Mouse (Mus musculus): Measurements from ENCODE around the gene Gm49321. TPM values are rescaled to one million over a fixed set of nuclear protein-coding genes. Genes with fewer than 3 reads are reported as not detected.

The Gm49321 gene
- polyA plus RNA-seq, 1 experiment from 2014 or later, result 19.5 TPM

DNA sequence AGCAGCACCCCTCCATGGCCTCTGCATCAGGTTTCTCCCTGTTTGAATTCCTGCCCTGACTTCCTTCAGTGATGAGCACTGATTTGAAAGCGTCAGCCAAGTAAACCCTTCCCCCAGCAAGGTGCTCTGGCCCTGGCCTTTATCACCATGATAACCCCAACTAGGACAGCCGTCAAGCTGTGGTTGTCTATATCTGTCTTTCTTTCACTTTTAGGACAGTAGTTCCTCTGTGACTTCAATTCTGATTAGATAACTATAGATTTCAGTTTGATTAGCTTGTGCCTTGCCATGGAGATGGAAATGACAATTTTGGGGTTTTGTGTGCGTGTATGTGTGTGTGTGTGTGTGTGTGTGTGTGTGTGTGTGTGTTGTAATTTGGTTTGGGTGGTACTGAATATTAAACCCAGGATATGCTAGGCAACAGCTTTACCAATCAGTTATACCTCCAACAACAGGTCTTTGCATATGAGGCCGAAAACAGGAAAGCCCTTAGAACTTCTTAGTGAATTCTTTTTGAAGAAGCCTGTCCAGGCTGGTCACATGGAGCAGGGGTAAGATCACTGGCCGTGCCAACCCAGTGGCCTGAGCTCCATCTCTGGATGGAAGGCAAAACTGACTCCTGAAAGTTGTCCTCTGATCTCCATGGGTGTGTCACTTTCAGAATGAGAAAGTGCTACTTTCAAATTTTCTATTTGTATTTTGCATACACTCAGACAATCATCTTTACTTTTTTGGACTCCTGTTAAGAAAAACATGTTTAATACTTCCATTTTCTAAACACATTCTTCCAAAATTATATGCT, 33.1 kb upstream of the Gm49321 start:
- Histone ChIP-seq H3K27ac (ENCODE audit: low read depth, low read length) (no peak overlapping the region), H3K4me1 (replicated peaks; ENCODE audit: control insufficient read depth, insufficient read depth, low read length) (no peaks in the 10 kb centered on the region; the same call in 1 of the 2 replicates), H3K9me3 (ENCODE audit: control insufficient read depth, low read length) (no peaks in the 10 kb centered on the region), H3K27me3 (ENCODE audit: control insufficient read depth, insufficient read depth, low read length) (no peaks in the 10 kb centered on the region), H3K4me3 (ENCODE audit: low read depth, low read length) (no peak overlapping the region), H3K36me3 (ENCODE audit: control insufficient read depth, insufficient read depth, low read length) (no peaks in the 10 kb centered on the region), H3K9ac (ENCODE audit: low read length) (no peak overlapping the region), H3K4me2 (ENCODE audit: low read depth, low read length, severe bottlenecking) (no peak overlapping the region)
- DNase-seq (ENCODE audit: low spot score), result no peak
- 80% methylated on average over 5 of the region's 5 CpGs for WGBS
- no peak for ATAC-seq (replicated peaks; ENCODE audit: low FRiP score)

DNA sequence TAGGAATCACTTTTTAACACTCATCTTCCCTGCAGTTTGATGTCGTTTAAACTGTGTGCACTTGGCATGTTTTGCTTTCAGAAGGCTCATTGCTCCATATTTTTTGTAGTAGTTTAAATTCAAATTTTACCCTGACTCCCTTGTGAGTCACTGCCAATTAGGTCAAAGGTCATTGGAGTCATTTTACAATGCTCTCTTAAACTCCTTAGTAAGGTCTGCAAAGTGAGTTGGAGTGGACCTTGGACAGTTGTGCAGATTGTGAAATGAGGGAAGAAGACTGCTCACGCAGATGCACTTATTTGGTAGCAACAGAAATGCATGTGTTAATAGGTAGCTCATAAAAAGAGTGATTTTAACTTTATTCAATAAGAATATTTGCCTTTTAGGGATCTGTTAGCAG, 32.4 kb upstream of the Gm49321 start:
- Histone ChIP-seq H3K4me1 (replicated peaks; ENCODE audit: control insufficient read depth, insufficient read depth, low read length) (no peaks in the 10 kb centered on the region; the same call in 1 of the 2 replicates), H3K27ac (ENCODE audit: low read depth, low read length) (no peak overlapping the region), H3K4me3 (ENCODE audit: low read depth, low read length) (no peak overlapping the region), H3K36me3 (ENCODE audit: control insufficient read depth, insufficient read depth, low read length) (no peaks in the 10 kb centered on the region), H3K9ac (ENCODE audit: low read length) (no peak overlapping the region), H3K9me3 (ENCODE audit: control insufficient read depth, low read length) (no peaks in the 10 kb centered on the region), H3K4me2 (ENCODE audit: low read depth, low read length, severe bottlenecking) (no peak overlapping the region), H3K27me3 (ENCODE audit: control insufficient read depth, insufficient read depth, low read length) (no peaks in the 10 kb centered on the region)
- DNase-seq (ENCODE audit: low spot score) (no peak), ATAC-seq (replicated peaks; ENCODE audit: low FRiP score) (no peak)
- WGBS, result 60% methylated on average over 2 of the region's 2 CpGs

DNA sequence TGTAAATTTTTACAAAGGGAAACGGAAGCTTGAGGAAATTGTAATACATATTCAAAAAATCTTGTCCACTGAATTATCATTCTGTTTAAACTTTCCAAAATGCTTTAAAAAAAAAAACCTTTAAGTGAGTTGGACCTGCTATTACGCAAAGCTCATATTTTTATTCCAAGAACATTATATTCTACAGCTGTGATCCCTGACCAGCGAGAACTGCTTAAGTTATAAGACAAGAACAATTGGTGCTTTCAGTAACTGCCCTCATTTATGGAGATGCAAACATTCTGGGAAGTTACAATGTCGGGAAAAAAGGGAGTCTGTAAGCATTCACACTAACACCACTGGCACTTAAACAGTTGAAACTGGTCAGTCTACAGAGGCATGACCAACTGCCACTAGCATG, 31.9 kb upstream of the Gm49321 start:
- H3K9me3 ChIP-seq (ENCODE audit: control insufficient read depth, low read length), result no peaks in the 10 kb centered on the region
- H3K4me3 ChIP-seq (ENCODE audit: low read depth, low read length), result no peak overlapping the region
- H3K36me3 ChIP-seq (ENCODE audit: control insufficient read depth, insufficient read depth, low read length), result no peaks in the 10 kb centered on the region
- H3K27ac ChIP-seq (ENCODE audit: low read depth, low read length), result no peak overlapping the region
- no peak overlapping the region for H3K9ac ChIP-seq (ENCODE audit: low read length)
- no peaks in the 10 kb centered on the region; the same call in 1 of the 2 replicates for H3K4me1 ChIP-seq (replicated peaks; ENCODE audit: control insufficient read depth, insufficient read depth, low read length)
- no peaks in the 10 kb centered on the region for H3K27me3 ChIP-seq (ENCODE audit: control insufficient read depth, insufficient read depth, low read length)
- 83% methylated on average over 4 of the region's 4 CpGs for WGBS
- no peak for DNase-seq (ENCODE audit: low spot score)
- no peak overlapping the region for H3K4me2 ChIP-seq (ENCODE audit: low read depth, low read length, severe bottlenecking)
- no peak for ATAC-seq (replicated peaks; ENCODE audit: low FRiP score)

DNA sequence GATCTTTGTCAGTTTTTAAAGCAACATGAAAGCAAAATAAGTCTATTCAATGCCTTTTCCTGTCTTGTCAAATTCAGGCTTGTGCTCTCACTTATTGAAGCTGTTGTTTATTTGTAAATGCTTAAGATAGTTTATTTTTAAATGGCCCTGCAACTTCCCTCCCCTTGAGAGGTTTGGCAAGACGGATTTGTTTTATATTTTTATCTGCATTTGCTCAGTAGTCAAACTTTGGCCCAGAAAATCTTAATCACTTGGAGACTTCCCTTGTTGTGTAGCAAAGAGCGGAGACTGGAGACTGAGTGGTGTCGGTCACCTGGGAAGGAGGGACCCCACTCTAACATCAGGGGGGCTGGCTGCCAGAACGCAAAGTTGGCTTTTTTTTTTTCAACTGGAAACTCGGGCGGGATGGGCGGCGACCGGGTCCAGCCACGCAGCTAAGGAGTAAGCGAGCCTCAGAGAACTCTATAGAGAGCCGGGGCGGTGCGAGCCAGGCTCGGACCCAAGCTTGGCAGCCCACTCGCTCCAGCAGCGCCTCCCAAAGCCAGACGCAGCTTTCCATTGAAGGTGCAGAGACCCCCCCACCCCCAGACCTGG, 30.3 kb upstream of the Gm49321 start:
- H3K4me1 ChIP-seq (replicated peaks; ENCODE audit: control insufficient read depth, insufficient read depth, low read length), result no peaks in the 10 kb centered on the region; the same call in 1 of the 2 replicates
- H3K9ac ChIP-seq (ENCODE audit: low read length), result peak overlapping the region; percentile 55
- H3K36me3 ChIP-seq (ENCODE audit: control insufficient read depth, insufficient read depth, low read length), result no peaks in the 10 kb centered on the region
- H3K4me2 ChIP-seq (ENCODE audit: low read depth, low read length, severe bottlenecking), result peak overlapping the region; percentile 60
- H3K9me3 ChIP-seq (ENCODE audit: control insufficient read depth, low read length), result no peaks in the 10 kb centered on the region
- WGBS, result 1% methylated on average over 18 of the region's 18 CpGs
- peak overlapping the region; percentile 92 for H3K4me3 ChIP-seq (ENCODE audit: low read depth, low read length)
- no peaks in the 10 kb centered on the region for H3K27me3 ChIP-seq (ENCODE audit: control insufficient read depth, insufficient read depth, low read length)
- no peak for DNase-seq (ENCODE audit: low spot score)
- H3K27ac ChIP-seq (ENCODE audit: low read depth, low read length), result no peak overlapping the region
- ATAC-seq (replicated peaks; ENCODE audit: low FRiP score), result no peak

DNA sequence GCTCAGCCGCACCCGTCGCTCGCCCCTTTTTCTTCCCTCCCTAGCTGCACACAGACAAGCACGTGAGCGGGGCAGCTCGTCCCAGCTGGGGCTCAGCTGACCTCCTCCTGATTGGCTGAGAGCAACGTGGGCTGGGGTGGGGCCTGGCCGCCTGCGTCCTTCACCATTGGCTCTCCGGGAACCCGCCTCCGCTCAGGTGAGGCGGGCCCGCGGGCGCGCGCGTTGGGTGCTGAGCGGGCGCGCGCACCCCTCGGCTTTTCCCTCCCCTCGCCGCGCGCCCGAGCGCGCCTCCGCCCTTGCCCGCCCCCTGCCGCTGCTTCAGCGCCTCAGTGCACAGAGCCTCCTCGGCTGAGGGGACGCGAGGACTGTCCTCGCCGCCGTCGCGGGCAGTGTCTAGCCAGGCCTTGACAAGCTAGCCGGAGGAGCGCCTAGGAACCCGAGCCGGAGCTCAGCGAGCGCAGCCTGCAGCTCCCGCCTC, 29.7 kb upstream of the Gm49321 start:
- H3K4me2 ChIP-seq (ENCODE audit: low read depth, low read length, severe bottlenecking), result peak overlapping the region; percentile 60
- H3K9me3 ChIP-seq (ENCODE audit: control insufficient read depth, low read length), result no peaks in the 10 kb centered on the region
- H3K27me3 ChIP-seq (ENCODE audit: control insufficient read depth, insufficient read depth, low read length), result no peaks in the 10 kb centered on the region
- no peaks in the 10 kb centered on the region; the same call in 1 of the 2 replicates for H3K4me1 ChIP-seq (replicated peaks; ENCODE audit: control insufficient read depth, insufficient read depth, low read length)
- DNase-seq (ENCODE audit: low spot score) (peak; percentile 99), ATAC-seq (replicated peaks; ENCODE audit: low FRiP score) (peak; percentile 99)
- under 1% methylated on average over 36 of the region's 51 CpGs for WGBS
- peak overlapping the region; percentile 98 for H3K27ac ChIP-seq (ENCODE audit: low read depth, low read length)
- no peaks in the 10 kb centered on the region for H3K36me3 ChIP-seq (ENCODE audit: control insufficient read depth, insufficient read depth, low read length)
- peak overlapping the region; percentile 92 for H3K4me3 ChIP-seq (ENCODE audit: low read depth, low read length)
- H3K9ac ChIP-seq (ENCODE audit: low read length), result peak overlapping the region; percentile 99

DNA sequence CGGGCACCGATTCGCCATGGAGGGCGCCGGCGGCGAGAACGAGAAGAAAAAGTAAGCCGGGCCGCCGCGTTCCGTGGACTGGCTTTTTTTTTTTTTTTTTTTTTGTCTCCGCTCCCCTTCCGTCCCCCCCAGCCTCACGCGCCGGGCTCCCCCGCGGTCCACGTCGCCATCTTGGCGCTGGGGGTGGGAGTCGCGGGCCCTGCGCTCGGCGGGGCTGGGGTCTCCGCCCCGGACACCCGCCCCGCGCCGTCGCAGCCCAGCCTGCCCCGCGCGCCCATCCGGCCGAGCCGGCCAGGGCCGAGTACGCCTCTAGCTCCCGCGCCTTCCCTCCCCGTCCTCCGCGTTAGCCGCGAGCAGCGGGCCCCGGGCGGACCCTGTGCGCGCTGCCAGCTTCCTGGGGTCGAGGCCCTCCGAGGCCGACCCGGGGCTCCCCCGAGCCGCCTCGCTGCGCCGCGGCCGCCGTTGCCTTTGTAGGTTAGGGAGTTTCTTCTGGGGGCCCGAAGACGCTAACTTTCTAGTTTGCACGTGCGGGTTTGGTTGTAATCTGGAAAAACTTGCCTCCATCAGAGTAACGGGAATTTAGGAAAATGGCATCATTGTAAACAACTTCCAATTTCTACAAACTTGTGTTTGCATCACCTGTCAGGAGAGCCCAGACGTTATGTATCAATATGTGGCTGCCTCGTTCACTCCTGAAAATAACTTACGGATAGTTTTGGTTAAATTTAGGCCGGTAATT, 29.0 kb upstream of the Gm49321 start:
- Histone ChIP-seq H3K4me2 (ENCODE audit: low read depth, low read length, severe bottlenecking) (peak overlapping the region; percentile 56), H3K4me1 (replicated peaks; ENCODE audit: control insufficient read depth, insufficient read depth, low read length) (no peaks in the 10 kb centered on the region; the same call in 1 of the 2 replicates), H3K9ac (ENCODE audit: low read length) (peak overlapping the region; percentile 99), H3K4me3 (ENCODE audit: low read depth, low read length) (peak overlapping the region; percentile 92), H3K36me3 (ENCODE audit: control insufficient read depth, insufficient read depth, low read length) (no peaks in the 10 kb centered on the region), H3K9me3 (ENCODE audit: control insufficient read depth, low read length) (no peaks in the 10 kb centered on the region), H3K27ac (ENCODE audit: low read depth, low read length) (peak overlapping the region; percentile 98), H3K27me3 (ENCODE audit: control insufficient read depth, insufficient read depth, low read length) (no peaks in the 10 kb centered on the region)
- peak; percentile 83 for DNase-seq (ENCODE audit: low spot score)
- under 1% methylated on average over 70 of the region's 76 CpGs for WGBS
- peak; percentile 75 for ATAC-seq (replicated peaks; ENCODE audit: low FRiP score)

DNA sequence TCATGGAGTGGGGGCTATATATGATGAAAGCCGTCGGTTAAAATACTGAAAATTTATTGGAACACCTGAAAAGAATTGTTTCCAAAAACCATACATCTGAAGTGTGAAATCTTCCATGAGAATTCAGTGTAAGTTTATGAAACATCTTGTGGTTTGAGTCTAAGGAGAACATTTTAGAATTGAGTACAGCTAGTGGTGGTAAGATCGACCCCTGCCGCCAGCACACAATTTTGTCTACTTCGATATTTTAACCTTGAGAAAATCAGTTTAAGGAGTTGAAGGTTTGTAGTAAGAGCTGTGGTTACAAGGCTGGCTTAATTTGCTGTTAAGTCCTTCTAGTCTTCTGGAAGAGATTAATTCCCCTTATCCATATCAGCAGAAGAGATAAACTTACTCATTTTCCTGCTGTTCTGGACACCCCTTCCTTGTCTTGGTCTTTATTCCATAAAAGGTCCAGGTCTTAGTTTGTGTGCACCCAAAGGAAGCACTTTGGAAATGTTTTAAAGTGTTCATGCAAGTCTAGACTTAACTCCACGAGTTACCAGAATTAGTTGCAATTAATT, 28.4 kb upstream of the Gm49321 start:
- no peaks in the 10 kb centered on the region for H3K9me3 ChIP-seq (ENCODE audit: control insufficient read depth, low read length)
- H3K4me2 ChIP-seq (ENCODE audit: low read depth, low read length, severe bottlenecking), result peak overlapping the region; percentile 56
- H3K36me3 ChIP-seq (ENCODE audit: control insufficient read depth, insufficient read depth, low read length), result no peaks in the 10 kb centered on the region
- no peaks in the 10 kb centered on the region for H3K27me3 ChIP-seq (ENCODE audit: control insufficient read depth, insufficient read depth, low read length)
- H3K27ac ChIP-seq (ENCODE audit: low read depth, low read length), result no peak overlapping the region
- H3K4me3 ChIP-seq (ENCODE audit: low read depth, low read length), result peak overlapping the region; percentile 92
- DNase-seq (ENCODE audit: low spot score) (no peak), ATAC-seq (replicated peaks; ENCODE audit: low FRiP score) (no peak)
- H3K4me1 ChIP-seq (replicated peaks; ENCODE audit: control insufficient read depth, insufficient read depth, low read length), result no peaks in the 10 kb centered on the region; the same call in 1 of the 2 replicates
- H3K9ac ChIP-seq (ENCODE audit: low read length), result peak overlapping the region; percentile 99
- WGBS, result 7% methylated on average over 6 of the region's 6 CpGs

DNA sequence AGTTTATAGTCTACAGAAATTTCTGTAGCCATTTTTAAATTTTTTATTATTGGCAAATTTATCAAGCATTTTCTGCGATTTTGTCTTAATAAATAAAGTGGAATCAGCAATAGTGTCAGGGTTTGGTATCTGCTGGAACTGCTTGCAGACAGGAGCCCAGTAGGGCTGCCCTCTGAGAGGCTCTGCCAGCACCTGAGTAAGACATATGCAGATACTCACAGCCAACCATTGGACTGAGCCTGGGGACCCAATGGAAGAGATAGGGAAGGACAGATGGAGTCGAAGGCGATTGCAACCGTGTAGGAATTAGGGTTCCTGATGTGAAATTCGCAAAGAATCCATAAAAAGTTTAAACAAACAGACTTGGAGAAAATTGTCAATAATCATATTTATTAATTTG, 19.0 kb upstream of the Gm49321 start:
- no peak overlapping the region for H3K27ac ChIP-seq (ENCODE audit: low read depth, low read length)
- H3K4me1 ChIP-seq (replicated peaks; ENCODE audit: control insufficient read depth, insufficient read depth, low read length), result no peaks in the 10 kb centered on the region
- ATAC-seq (replicated peaks; ENCODE audit: low FRiP score) (no peak), DNase-seq (ENCODE audit: low spot score) (no peak)
- no peak overlapping the region for H3K9ac ChIP-seq (ENCODE audit: low read length)
- no peak overlapping the region for H3K4me2 ChIP-seq (ENCODE audit: low read depth, low read length, severe bottlenecking)
- no peaks in the 10 kb centered on the region for H3K27me3 ChIP-seq (ENCODE audit: control insufficient read depth, insufficient read depth, low read length)
- H3K36me3 ChIP-seq (ENCODE audit: control insufficient read depth, insufficient read depth, low read length), result no peaks in the 10 kb centered on the region
- WGBS, result 94% methylated on average over 5 of the region's 5 CpGs
- H3K4me3 ChIP-seq (ENCODE audit: low read depth, low read length), result no peak overlapping the region
- H3K9me3 ChIP-seq (ENCODE audit: control insufficient read depth, low read length), result no peaks in the 10 kb centered on the region
